Mouse (Mus musculus): Measurements from ENCODE around the gene Acss2. TPM values are rescaled to one million over a fixed set of nuclear protein-coding genes. Genes with fewer than 3 reads are reported as not detected.

Acss2 gene
- polyA plus RNA-seq, 1 experiment from 2014 or later: 13.4 TPM

DNA sequence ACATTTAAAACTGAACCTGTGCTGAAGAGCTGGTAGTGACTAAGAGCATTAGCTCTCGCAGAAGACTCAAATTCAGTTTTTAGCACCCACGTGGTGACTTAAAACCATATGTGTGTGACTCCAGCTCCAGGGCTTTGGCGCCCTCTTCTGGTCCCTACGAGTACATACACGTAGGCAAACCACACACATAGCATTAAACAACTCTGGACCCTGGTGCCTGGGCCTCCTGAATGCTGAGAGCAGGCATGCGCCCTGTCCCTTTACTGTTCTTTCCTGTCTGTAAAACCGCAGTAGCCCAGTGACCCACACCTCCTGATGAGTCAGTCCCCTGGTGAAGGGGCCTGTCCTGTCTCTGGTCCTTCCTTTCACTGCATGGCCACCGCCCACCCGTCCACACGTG is 107.0 kb downstream of the Acss2 start:
- H3K27me3 ChIP-seq: peaks cover 46% of the 10 kb centered on the region
- H3K4me3 ChIP-seq: no peak overlapping the region
- WGBS: 37% methylated on average over 10 of the region's 10 CpGs
- no peak overlapping the region for H3K27ac ChIP-seq
- 0 out of 2 replicates have a peak, but pooled peaks cover 2% of the 10 kb centered on the region for H3K36me3 ChIP-seq
- peaks cover 14% of the 10 kb centered on the region for H3K4me1 ChIP-seq
- no peaks in the 10 kb centered on the region for H3K9me3 ChIP-seq
- no peak overlapping the region for H3K4me2 ChIP-seq
- H3K9ac ChIP-seq: no peak overlapping the region
- no peak for ATAC-seq (ENCODE audit: insufficient number of reproducible peaks, low FRiP score, low TSS enrichment, low read depth)

DNA sequence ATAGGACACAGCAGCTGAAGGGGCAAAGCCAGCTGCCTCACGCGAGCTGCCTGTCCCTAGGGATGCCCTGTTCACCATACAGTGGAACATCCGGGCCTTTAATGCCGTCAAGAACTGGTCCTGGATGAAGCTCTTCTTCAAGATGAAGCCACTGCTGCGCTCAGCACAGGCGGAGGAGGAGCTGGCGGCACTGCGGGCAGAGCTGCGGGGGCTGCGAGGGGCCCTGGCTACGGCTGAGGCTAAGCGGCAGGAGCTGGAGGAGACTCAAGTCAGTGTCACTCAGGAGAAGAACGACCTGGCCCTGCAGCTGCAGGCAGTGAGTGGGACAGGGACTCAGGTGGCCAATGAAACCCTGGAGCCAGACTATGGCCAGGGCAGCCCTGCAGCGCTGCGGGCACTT is 108.5 kb downstream of the Acss2 start:
- Histone ChIP-seq H3K4me2 (no peak overlapping the region), H3K36me3 (peaks cover 2% of the 10 kb centered on the region; the same call in 1 of the 2 replicates), H3K9ac (no peak overlapping the region), H3K4me3 (no peak overlapping the region), H3K27ac (no peak overlapping the region), H3K9me3 (no peaks in the 10 kb centered on the region), H3K27me3 (peaks cover 62% of the 10 kb centered on the region), H3K4me1 (peaks cover 24% of the 10 kb centered on the region)
- ATAC-seq (ENCODE audit: insufficient number of reproducible peaks, low FRiP score, low TSS enrichment, low read depth): no peak
- WGBS: 60% methylated on average over 15 of the region's 15 CpGs

DNA sequence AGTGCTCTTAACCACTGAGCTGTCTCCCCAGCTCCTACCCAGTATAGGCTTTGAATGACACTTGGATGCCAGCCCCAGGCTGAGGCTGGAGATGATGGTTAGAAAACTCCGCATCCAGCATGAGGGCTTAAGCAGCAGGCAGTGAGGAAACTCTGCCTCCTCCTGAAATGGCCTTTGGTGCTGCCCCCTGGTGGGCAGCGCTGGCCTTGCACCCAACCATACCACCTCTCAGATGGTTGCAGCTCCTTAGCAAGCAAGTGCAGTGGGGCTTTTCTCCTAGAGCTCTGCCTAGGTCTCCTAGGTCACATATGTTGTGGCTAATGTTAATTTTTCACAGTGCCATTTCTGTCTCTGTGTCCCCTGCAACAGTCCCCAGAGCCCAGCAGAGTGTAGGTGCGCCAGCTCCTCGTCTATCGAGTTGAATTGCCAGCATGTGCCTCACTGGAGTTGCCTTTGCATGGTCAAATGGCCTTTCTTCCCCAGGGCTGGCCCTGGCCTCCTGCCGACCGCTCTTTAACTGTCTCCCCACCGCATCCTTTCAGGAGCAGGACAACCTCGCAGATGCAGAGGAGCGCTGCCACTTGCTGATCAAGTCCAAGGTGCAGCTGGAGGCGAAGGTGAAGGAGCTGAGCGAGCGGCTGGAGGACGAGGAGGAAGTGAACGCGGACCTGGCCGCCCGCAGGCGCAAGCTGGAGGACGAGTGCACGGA is 109.4 kb downstream of the Acss2 start:
- Histone ChIP-seq H3K27me3 (peaks cover 71% of the 10 kb centered on the region), H3K36me3 (peaks cover 11% of the 10 kb centered on the region), H3K4me2 (no peak overlapping the region), H3K4me3 (no peak overlapping the region), H3K4me1 (peaks cover 24% of the 10 kb centered on the region), H3K9ac (no peak overlapping the region), H3K27ac (no peak overlapping the region), H3K9me3 (no peaks in the 10 kb centered on the region)
- WGBS: 53% methylated on average over 21 of the region's 21 CpGs
- ATAC-seq (ENCODE audit: insufficient number of reproducible peaks, low FRiP score, low TSS enrichment, low read depth): no peak

DNA sequence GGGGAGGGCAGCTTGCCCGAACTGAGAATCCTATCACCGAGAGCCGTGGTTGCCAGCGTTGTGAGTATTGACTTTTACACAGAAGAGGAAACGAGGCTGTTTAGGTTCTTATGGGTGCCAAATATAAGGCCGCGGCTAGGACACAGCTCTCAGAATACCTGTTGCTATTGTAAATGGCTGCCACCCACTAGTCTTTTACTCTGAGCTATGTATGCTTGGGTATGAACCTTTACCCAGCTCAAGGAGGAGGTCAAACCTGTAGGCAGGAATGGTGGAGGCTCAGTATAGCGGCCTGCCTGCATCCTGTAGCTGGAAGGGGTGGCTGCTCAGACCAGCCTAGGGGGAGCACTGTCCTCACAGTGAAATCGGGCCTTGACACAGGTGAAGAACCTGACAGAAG is 110.4 kb downstream of the Acss2 start:
- Histone ChIP-seq H3K4me2 (no peak overlapping the region), H3K9me3 (no peaks in the 10 kb centered on the region), H3K36me3 (peaks cover 20% of the 10 kb centered on the region), H3K4me1 (peaks cover 21% of the 10 kb centered on the region), H3K4me3 (no peak overlapping the region), H3K9ac (no peak overlapping the region), H3K27me3 (peaks cover 76% of the 10 kb centered on the region), H3K27ac (no peak overlapping the region)
- no peak for ATAC-seq (ENCODE audit: insufficient number of reproducible peaks, low FRiP score, low TSS enrichment, low read depth)
- WGBS: 85% methylated on average over 9 of the region's 9 CpGs

DNA sequence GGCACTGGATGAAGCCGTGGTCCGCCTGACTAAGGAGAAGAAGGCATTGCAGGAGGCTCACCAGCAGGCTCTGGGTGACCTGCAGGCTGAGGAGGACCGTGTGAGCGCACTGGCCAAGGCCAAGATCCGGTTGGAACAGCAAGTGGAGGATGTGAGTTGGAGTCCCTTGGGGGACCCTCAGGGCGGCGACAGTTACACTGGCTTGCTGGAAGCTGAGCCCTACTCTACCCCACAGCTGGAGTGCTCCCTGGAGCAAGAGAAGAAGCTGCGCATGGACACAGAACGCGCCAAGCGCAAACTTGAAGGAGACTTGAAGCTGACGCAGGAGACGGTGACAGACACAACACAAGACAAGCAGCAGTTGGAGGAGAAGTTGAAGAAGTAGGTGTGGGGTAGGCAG is 110.8 kb downstream of the Acss2 start:
- Histone ChIP-seq H3K4me1 (peaks cover 21% of the 10 kb centered on the region), H3K27me3 (peaks cover 78% of the 10 kb centered on the region), H3K4me2 (no peak overlapping the region), H3K9ac (no peak overlapping the region), H3K36me3 (peaks cover 24% of the 10 kb centered on the region), H3K9me3 (no peaks in the 10 kb centered on the region), H3K4me3 (no peak overlapping the region), H3K27ac (no peak overlapping the region)
- ATAC-seq (ENCODE audit: insufficient number of reproducible peaks, low FRiP score, low TSS enrichment, low read depth): no peak
- WGBS: 74% methylated on average over 13 of the region's 13 CpGs

DNA sequence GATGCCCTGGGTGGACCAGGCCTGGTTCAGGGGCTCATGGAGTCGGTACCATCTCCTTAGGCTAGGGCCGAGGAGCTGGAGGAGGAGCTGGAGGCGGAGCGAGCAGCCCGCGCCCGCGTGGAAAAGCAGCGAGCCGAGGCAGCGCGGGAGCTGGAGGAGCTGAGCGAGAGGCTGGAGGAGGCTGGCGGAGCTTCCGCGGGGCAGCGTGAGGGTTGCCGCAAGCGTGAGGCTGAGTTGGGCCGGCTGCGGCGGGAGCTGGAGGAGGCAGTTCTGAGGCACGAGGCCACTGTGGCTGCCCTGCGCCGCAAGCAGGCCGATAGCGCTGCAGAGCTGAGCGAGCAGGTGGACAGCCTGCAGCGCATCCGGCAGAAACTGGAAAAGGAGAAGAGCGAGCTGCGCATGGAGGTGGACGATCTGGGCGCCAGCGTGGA is 111.5 kb downstream of the Acss2 start:
- Histone ChIP-seq H3K27ac (no peak overlapping the region), H3K27me3 (peaks cover 83% of the 10 kb centered on the region), H3K4me2 (peak overlapping the region; percentile 78), H3K36me3 (peaks cover 31% of the 10 kb centered on the region), H3K9ac (0 out of 2 replicates have a peak overlapping the region, but pooled peaks have one; percentile 4), H3K4me3 (peak overlapping the region; percentile 38), H3K9me3 (no peaks in the 10 kb centered on the region), H3K4me1 (peaks cover 21% of the 10 kb centered on the region)
- 3% methylated on average over 33 of the region's 35 CpGs for WGBS
- ATAC-seq (ENCODE audit: insufficient number of reproducible peaks, low FRiP score, low TSS enrichment, low read depth): no peak; the same call in 1 of the 2 replicates

DNA sequence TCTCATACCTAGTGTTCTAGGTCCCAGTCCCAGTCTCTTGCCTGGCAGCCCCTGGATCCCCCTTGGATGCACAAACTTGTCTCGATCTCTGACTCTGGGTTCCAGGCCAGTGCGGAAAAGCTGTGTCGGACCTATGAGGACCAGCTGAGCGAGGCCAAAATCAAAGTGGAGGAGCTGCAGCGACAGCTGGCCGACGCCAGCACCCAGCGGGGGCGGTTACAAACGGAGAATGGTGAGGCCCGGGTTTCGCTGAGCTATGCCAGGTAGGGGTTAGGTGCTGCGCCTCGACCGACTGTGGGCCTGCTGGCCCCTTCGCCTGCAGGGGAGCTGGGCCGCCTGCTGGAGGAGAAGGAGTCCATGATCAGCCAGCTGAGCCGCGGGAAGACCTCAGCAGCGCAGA is 112.4 kb downstream of the Acss2 start:
- no peak overlapping the region for H3K4me2 ChIP-seq
- H3K36me3 ChIP-seq: peaks cover 40% of the 10 kb centered on the region
- H3K27ac ChIP-seq: no peak overlapping the region
- H3K4me1 ChIP-seq: peaks cover 21% of the 10 kb centered on the region
- no peak overlapping the region for H3K4me3 ChIP-seq
- H3K27me3 ChIP-seq: peaks cover 90% of the 10 kb centered on the region
- WGBS: 40% methylated on average over 20 of the region's 20 CpGs
- no peak overlapping the region for H3K9ac ChIP-seq
- H3K9me3 ChIP-seq: no peaks in the 10 kb centered on the region
- no peak for ATAC-seq (ENCODE audit: insufficient number of reproducible peaks, low FRiP score, low TSS enrichment, low read depth)

DNA sequence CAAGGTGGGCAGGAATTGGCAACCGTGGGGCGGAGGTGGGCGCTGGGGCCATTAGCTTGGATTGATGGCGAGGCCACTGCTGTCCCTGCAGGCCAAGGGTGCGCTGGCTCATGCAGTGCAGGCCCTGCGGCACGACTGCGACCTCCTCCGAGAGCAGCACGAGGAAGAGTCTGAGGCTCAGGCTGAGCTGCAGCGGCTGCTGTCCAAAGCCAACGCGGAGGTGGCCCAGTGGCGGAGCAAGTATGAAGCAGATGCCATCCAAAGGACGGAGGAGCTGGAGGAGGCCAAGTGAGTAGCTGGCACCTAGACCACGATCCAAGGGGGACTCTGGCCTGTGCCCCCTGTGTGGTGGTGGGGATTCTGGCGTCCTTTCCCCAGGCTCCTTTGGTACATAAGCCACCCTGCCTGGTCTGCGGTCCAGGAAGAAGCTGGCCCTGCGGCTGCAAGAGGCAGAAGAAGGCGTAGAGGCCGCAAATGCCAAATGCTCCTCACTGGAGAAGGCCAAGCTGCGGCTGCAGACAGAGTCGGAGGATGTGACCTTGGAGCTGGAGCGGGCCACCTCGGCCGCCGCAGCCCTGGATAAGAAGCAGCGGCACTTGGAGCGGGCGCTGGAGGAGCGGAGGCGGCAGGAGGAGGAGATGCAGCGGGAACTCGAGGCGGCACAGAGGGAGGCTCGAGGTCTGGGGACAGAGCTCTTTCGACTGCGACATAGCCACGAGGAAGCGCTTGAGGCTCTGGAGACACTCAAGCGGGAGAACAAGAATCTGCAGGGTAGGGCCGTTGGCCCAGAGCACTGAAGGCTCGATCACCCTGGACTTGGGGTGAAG is 113.1 kb downstream of the Acss2 start:
- no peaks in the 10 kb centered on the region for H3K9me3 ChIP-seq
- H3K27ac ChIP-seq: no peak overlapping the region
- no peak overlapping the region for H3K9ac ChIP-seq
- H3K4me1 ChIP-seq: peaks cover 21% of the 10 kb centered on the region
- H3K4me3 ChIP-seq: no peak overlapping the region
- 28% methylated on average over 43 of the region's 43 CpGs for WGBS
- ATAC-seq (ENCODE audit: insufficient number of reproducible peaks, low FRiP score, low TSS enrichment, low read depth): no peak
- no peak overlapping the region for H3K4me2 ChIP-seq
- peaks cover 83% of the 10 kb centered on the region for H3K27me3 ChIP-seq
- peaks cover 47% of the 10 kb centered on the region for H3K36me3 ChIP-seq

DNA sequence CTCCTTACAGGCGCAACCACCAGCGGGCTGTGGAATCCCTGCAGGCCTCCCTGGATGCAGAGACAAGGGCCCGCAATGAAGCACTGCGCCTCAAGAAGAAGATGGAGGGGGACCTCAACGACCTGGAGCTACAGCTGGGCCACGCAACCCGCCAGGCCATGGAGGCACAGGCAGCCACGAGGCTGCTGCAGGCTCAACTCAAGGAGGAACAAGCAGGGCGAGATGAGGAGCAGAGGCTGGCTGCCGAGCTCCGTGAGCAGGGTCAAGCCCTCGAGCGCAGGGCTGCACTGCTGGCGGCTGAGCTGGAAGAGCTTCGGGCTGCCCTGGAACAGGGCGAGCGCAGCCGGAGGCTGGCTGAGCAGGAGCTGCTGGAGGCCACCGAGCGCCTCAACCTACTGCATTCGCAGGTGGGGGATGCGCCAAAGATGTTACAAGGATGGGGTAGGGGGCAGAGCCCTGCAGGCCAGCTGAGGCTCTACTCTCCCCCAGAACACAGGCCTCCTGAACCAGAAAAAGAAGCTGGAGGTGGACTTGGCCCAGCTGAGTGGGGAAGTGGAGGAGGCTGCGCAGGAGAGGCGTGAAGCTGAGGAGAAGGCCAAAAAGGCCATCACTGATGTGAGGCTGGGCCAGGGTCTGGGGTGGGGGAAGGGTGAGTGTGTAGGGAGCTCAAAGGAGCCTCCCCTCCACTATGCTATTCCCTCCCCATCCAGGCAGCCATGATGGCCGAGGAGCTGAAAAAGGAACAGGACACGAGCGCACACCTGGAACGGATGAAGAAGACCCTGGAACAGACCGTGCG is 114.6 kb downstream of the Acss2 start:
- H3K9ac ChIP-seq: no peak overlapping the region
- H3K4me1 ChIP-seq: peaks cover 21% of the 10 kb centered on the region
- no peak overlapping the region for H3K27ac ChIP-seq
- H3K9me3 ChIP-seq: no peaks in the 10 kb centered on the region
- peaks cover 72% of the 10 kb centered on the region for H3K27me3 ChIP-seq
- peaks cover 62% of the 10 kb centered on the region for H3K36me3 ChIP-seq
- WGBS: 77% methylated on average over 30 of the region's 30 CpGs
- no peak overlapping the region for H3K4me2 ChIP-seq
- no peak overlapping the region for H3K4me3 ChIP-seq
- no peak for ATAC-seq (ENCODE audit: insufficient number of reproducible peaks, low FRiP score, low TSS enrichment, low read depth)

DNA sequence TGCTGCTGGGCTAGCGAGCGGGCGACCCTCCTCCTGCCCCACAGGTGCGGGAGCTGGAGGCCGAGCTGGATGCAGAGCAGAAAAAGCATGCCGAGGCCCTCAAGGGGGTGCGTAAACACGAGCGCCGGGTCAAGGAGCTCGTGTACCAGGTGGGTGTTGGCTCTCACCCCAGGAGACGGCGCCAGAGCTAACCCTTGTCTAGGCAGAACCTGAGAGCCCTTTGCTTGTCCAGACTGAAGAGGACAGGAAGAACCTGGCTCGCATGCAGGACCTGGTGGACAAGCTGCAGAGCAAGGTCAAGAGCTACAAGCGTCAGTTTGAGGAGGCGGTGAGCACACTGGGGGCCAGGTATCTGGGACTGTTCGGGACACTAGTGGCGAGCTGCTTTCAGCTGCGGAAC is 115.4 kb downstream of the Acss2 start:
- 61% methylated on average over 19 of the region's 19 CpGs for WGBS
- Histone ChIP-seq H3K4me3 (no peak overlapping the region), H3K4me1 (peaks cover 21% of the 10 kb centered on the region), H3K27ac (no peak overlapping the region), H3K4me2 (no peak overlapping the region), H3K9me3 (no peaks in the 10 kb centered on the region), H3K27me3 (peaks cover 64% of the 10 kb centered on the region), H3K36me3 (peaks cover 70% of the 10 kb centered on the region), H3K9ac (no peak overlapping the region)
- ATAC-seq (ENCODE audit: insufficient number of reproducible peaks, low FRiP score, low TSS enrichment, low read depth): no peak

DNA sequence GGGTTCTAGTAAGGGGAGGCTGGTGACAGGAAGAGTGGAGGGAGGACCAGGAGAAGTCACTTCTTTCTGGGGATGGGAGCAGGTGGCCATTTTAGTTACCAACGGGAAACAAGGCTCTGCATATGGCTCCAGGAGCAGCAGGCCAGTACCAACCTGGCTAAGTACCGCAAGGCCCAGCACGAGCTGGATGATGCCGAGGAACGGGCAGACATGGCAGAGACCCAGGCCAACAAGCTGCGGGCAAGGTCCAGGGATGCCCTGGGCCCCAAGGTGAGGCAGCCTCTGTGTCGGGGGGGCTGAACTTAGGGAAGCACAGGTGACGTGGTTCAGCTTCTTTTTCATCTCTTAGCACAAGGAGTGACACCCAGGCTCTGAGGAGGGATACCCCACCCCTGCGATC is 116.0 kb downstream of the Acss2 start:
- Histone ChIP-seq H3K4me1 (peaks cover 20% of the 10 kb centered on the region), H3K4me2 (no peak overlapping the region)

More for the DNA sequence above, 116.0 kb downstream of the Acss2 start:
- Histone ChIP-seq H3K27me3 (peaks cover 58% of the 10 kb centered on the region), H3K9ac (no peak overlapping the region), H3K36me3 (peaks cover 74% of the 10 kb centered on the region), H3K27ac (no peak overlapping the region), H3K4me3 (no peak overlapping the region), H3K9me3 (no peaks in the 10 kb centered on the region)
- no peak for ATAC-seq (ENCODE audit: insufficient number of reproducible peaks, low FRiP score, low TSS enrichment, low read depth)
- 91% methylated on average over 9 of the region's 9 CpGs for WGBS

Measured in limb, embryonic 15.5 days (tissue).